Mouse (Mus musculus) hindbrain, embryonic 11.5 days (tissue): ENCODE measurements around the gene Gng7. TPM values are rescaled to one million over a fixed set of nuclear protein-coding genes. Genes with fewer than 3 reads are reported as not detected.

Experiments
- ATAC-seq: fragments of 200-750 bp; cut with Nextera tagmentation; 2 replicates; pipeline ENCODE4 v1.8.0; 2017; ENCODE audit warnings: mild to moderate bottlenecking, moderate TSS enrichment, moderate library complexity; ENCODE audit not compliant: low FRiP score
- DNase-seq: peaks from one replicate; pipeline ENCODE4 v3.0.0-alpha.2; 2015; ENCODE audit warnings: low spot score
- H3K27ac ChIP-seq: fragments of 300-500 bp; sonication (generic); 2 replicates; pipeline ENCODE4 v1.5.1; 2014; ENCODE audit warnings: mild to moderate bottlenecking, low read depth, low read length
- H3K27me3 ChIP-seq: fragments of 300-500 bp; sonication (generic); 2 replicates; pipeline ENCODE4 v1.6.1; 2014; ENCODE audit warnings: mild to moderate bottlenecking, low read length, moderate library complexity, mixed read lengths; ENCODE audit not compliant: control insufficient read depth, insufficient read depth
- H3K36me3 ChIP-seq: fragments of 300-500 bp; sonication (generic); 2 replicates; pipeline ENCODE4 v1.6.1; 2014; ENCODE audit warnings: mild to moderate bottlenecking, low read length, moderate library complexity, mixed read lengths; ENCODE audit not compliant: control insufficient read depth, insufficient read depth
- H3K4me1 ChIP-seq: fragments of 300-500 bp; sonication (generic); replicated peaks from 2 replicates; pipeline ENCODE4 v1.6.1; 2014; ENCODE audit warnings: low read length, mixed read lengths; ENCODE audit not compliant: control insufficient read depth, insufficient read depth
- H3K4me2 ChIP-seq: fragments of 300-500 bp; sonication (generic); replicated peaks from 2 replicates; pipeline ENCODE4 v1.6.1; 2014; ENCODE audit warnings: mild to moderate bottlenecking, low read depth, low read length
- H3K4me3 ChIP-seq: fragments of 300-500 bp; sonication (generic); 2 replicates; pipeline ENCODE4 v1.5.1; 2014; ENCODE audit warnings: low read depth, low read length
- H3K9ac ChIP-seq: fragments of 300-500 bp; sonication (generic); 2 replicates; pipeline ENCODE4 v1.6.1; 2014; ENCODE audit warnings: low read depth, low read length
- H3K9me3 ChIP-seq: fragments of 300-500 bp; sonication (generic); 2 replicates; pipeline ENCODE4 v1.6.1; 2016; ENCODE audit warnings: low read length; ENCODE audit not compliant: control insufficient read depth
- WGBS: fragments of 180-500 bp; shearing (Covaris S2); extraction: QIAGEN DNeasy Blood & Tissue Kit; methylation state at CpG from one replicate; pipeline ENCODE4 v1.1.7; 2014; 5-methylcytosine and 5-hydroxymethylcytosine counted together
- polyA plus RNA-seq: library from polyadenylated mRNA; unstranded; fragments of >200 nt; fragmentation: Nextera tagmentation; extraction: Ambion mirVana; gene quantifications from 2 replicates; pipeline ENCODE4 v1.2.1, GENCODE M21; 2014

Gng7 gene
- polyA plus RNA-seq, 1 experiment from 2014 or later, result 7.2 TPM

- WGBS, result 11% methylated on average over 26 of the region's 26 CpGs
- Histone ChIP-seq H3K4me1 (no peaks in the 10 kb centered on the region), H3K27me3 (peaks cover 13% of the 10 kb centered on the region), H3K9ac (no peak overlapping the region), H3K36me3 (no peaks in the 10 kb centered on the region), H3K9me3 (no peaks in the 10 kb centered on the region), H3K27ac (no peak overlapping the region), H3K4me2 (no peak overlapping the region; the same call in 1 of the 2 replicates), H3K4me3 (no peak overlapping the region)
- ATAC-seq (no peak), DNase-seq (no peak)
These were observed 6.9 kb upstream of the Gng7 start for GRCm38 (mm10) chr10:81021547-81022110.

DNA sequence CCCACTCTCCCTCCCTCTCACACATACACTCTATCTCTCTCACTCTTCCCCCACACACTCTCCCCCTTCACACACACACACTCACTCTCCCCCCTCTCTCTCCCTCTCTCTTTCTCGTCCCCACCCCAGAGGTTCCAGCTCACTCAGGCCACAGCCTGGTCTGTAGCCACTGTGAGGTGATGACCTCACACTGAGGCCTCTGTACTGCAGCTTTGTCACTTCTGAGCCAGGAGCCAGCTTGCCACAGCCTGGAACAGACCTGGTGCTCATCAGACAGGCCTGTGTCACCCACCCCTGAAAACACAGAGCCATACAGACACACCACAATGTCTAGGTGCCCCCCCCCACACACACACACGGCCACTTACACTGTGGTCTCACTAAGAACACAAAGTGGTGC lies 5.5 kb upstream of the Gng7 start:
- ATAC-seq, result no peak

DNA sequence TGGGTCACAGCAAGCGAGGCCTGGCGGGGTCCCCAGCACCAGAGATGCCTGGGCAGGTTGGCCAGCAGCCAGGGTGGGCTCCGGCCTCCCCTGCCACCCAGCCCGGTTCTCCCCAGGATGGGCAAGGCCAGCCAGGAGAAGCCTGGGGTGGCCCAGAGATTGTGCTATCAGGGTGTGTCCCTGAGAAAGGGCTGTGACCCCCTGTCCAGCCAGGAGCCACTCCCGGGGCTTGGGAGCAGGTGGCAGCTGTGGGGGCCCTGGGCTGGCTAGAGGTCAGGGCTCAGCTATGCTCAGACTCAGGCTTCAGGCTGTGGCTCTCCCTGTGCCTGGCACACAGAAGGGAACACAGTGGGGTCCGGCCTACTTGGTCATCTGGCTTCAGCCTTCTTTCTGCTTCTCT lies 4.9 kb upstream of the Gng7 start:
- Histone ChIP-seq H3K4me2 (no peak overlapping the region), H3K9me3 (no peaks in the 10 kb centered on the region), H3K36me3 (no peaks in the 10 kb centered on the region), H3K4me3 (no peak overlapping the region), H3K9ac (no peak overlapping the region), H3K4me1 (no peaks in the 10 kb centered on the region), H3K27ac (no peak overlapping the region), H3K27me3 (peaks cover 9% of the 10 kb centered on the region)
- WGBS, result 90% methylated on average over 5 of the region's 6 CpGs
- ATAC-seq, result no peak
- DNase-seq, result no peak

More for the DNA sequence above, 5.5 kb upstream of the Gng7 start:
- no peak for DNase-seq
- Histone ChIP-seq H3K9me3 (no peaks in the 10 kb centered on the region), H3K4me2 (no peak overlapping the region), H3K27me3 (peaks cover 9% of the 10 kb centered on the region), H3K4me3 (no peak overlapping the region), H3K9ac (no peak overlapping the region), H3K36me3 (no peaks in the 10 kb centered on the region), H3K27ac (no peak overlapping the region), H3K4me1 (no peaks in the 10 kb centered on the region)
- WGBS, result 72% methylated on average over 2 of the region's 2 CpGs

GRCm38 (mm10) chr10:81018326-81018725 lies 3.6 kb upstream of the Gng7 start:
- no peak overlapping the region for H3K4me2 ChIP-seq
- no peaks in the 10 kb centered on the region for H3K4me1 ChIP-seq
- no peaks in the 10 kb centered on the region for H3K36me3 ChIP-seq
- no peak for ATAC-seq
- no peaks in the 10 kb centered on the region for H3K9me3 ChIP-seq
- DNase-seq, result peak; percentile 56
- H3K27me3 ChIP-seq, result 0 out of 2 replicates have a peak, but pooled peaks cover 5% of the 10 kb centered on the region
- no peak overlapping the region for H3K27ac ChIP-seq
- H3K9ac ChIP-seq, result no peak overlapping the region
- no peak overlapping the region for H3K4me3 ChIP-seq
- WGBS, result 37% methylated on average over 10 of the region's 10 CpGs

- H3K4me1 ChIP-seq, result no peaks in the 10 kb centered on the region
- H3K9ac ChIP-seq, result no peak overlapping the region
- peak; percentile 73 for DNase-seq
- no peaks in the 10 kb centered on the region for H3K36me3 ChIP-seq
- no peaks in the 10 kb centered on the region for H3K9me3 ChIP-seq
- H3K27me3 ChIP-seq, result no peaks in the 10 kb centered on the region
- H3K4me2 ChIP-seq, result no peak overlapping the region
- WGBS, result 6% methylated on average over 7 of the region's 7 CpGs
- no peak overlapping the region for H3K27ac ChIP-seq
- no peak overlapping the region for H3K4me3 ChIP-seq
- ATAC-seq, result no peak
These were observed 1.9 kb upstream of the Gng7 start for GRCm38 (mm10) chr10:81016645-81017044.

DNA sequence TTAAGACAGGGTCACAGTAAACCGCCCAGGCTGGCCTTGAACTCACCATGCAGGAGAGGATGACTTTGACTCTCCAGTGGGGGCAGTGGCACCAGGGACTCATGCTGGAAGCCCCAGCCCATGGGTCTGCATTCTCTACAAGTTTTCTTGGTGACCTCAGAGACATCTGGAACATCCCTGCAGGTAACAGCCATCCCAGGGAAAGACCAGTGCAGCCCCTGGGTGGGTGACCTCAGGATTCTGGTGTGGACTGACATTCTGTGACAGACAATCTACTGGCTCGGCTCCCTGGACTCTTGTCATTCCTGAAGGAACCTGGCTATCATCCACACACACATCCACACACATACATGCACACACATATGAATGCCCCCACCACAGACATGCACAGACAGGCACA lies 921 bp upstream of the Gng7 start:
- Histone ChIP-seq H3K4me1 (no peaks in the 10 kb centered on the region), H3K27ac (no peak overlapping the region), H3K9ac (no peak overlapping the region), H3K27me3 (no peaks in the 10 kb centered on the region), H3K9me3 (no peaks in the 10 kb centered on the region), H3K4me3 (no peak overlapping the region), H3K36me3 (no peaks in the 10 kb centered on the region), H3K4me2 (no peak overlapping the region)
- ATAC-seq (no peak), DNase-seq (no peak)
- 82% methylated on average over 2 of the region's 2 CpGs for WGBS

GRCm38 (mm10) chr10:81010851-81011250 lies 3.9 kb downstream of the Gng7 start:
- Histone ChIP-seq H3K9ac (no peak overlapping the region), H3K27ac (no peak overlapping the region), H3K36me3 (no peaks in the 10 kb centered on the region), H3K4me1 (no peaks in the 10 kb centered on the region), H3K9me3 (no peaks in the 10 kb centered on the region), H3K4me3 (no peak overlapping the region), H3K27me3 (no peaks in the 10 kb centered on the region), H3K4me2 (no peak overlapping the region)
- ATAC-seq (no peak), DNase-seq (no peak)
- 83% methylated on average over 6 of the region's 6 CpGs for WGBS

GRCm38 (mm10) chr10:81007240-81007639 lies 7.5 kb downstream of the Gng7 start:
- Histone ChIP-seq H3K9me3 (no peaks in the 10 kb centered on the region), H3K4me2 (no peak overlapping the region), H3K9ac (no peak overlapping the region), H3K4me3 (no peak overlapping the region), H3K36me3 (no peaks in the 10 kb centered on the region), H3K27ac (no peak overlapping the region), H3K4me1 (no peaks in the 10 kb centered on the region), H3K27me3 (no peaks in the 10 kb centered on the region)
- DNase-seq (no peak), ATAC-seq (no peak)
- 45% methylated on average over 7 of the region's 7 CpGs for WGBS

DNA sequence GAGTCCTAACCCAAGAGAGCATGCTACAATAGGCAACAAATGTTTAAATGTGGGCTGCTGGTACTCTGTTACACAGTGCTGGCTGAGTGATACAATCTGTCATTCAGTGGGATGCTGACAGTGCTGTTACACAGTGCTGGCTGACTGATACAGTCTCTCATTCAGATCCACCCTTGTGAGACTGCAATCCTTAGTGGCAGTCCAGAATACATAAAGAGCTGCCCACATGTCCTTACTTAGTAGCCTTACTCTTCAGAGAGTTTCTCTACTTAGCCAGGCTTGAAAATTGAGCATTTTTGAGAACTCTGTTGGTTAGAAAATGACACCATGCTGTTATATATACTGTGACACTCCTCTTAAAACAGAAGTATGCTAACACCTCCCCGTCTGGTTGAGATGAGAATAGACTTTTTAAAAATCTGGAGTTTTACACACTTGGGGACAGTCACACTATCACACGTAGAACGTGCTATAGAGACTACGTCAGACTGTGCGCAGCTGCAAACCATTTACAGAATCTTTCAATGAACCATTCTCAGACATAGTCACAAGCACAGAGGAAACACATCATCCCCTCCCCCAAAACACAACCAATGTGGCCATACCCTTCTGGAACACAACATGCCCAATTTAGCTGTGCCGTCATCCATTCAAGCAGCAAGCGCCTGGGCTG lies 8.6 kb downstream of the Gng7 start:
- Histone ChIP-seq H3K9ac (no peak overlapping the region), H3K9me3 (no peaks in the 10 kb centered on the region), H3K4me3 (no peak overlapping the region), H3K27ac (no peak overlapping the region), H3K36me3 (no peaks in the 10 kb centered on the region), H3K27me3 (no peaks in the 10 kb centered on the region), H3K4me1 (no peaks in the 10 kb centered on the region), H3K4me2 (no peak overlapping the region)
- 90% methylated on average over 7 of the region's 7 CpGs for WGBS
- ATAC-seq (no peak), DNase-seq (no peak)
